ENCODE assay signal across 16 mouse cellular contexts in genomic region chr7:68726380-68726779, GRCm38 (mm10).
"Had no signal": no experiment of that assay in that cellular context is flagged by ENCODE, and none has a peak within 500 bp of the region (broad histone marks: within the 10 kb centered on the region; RNA-seq: fewer than 3 reads in every experiment).

No protein-coding gene starts in this region.

- H3K36me3 ChIP-seq: kidney, embryonic 15.5 days; limb, embryonic 15.5 days; liver, embryonic 12.5 days; lung, embryonic 15.5 days; midbrain, embryonic 10.5 days; neural tube, embryonic 15.5 days had no signal

- H3K4me2 ChIP-seq: kidney, embryonic 15.5 days; limb, embryonic 15.5 days; liver, embryonic 12.5 days; lung, embryonic 15.5 days; neural tube, embryonic 15.5 days had no signal

- H3K27ac ChIP-seq: kidney, embryonic 15.5 days; limb, embryonic 15.5 days; liver, embryonic 12.5 days; lung, embryonic 15.5 days; midbrain, embryonic 10.5 days; neural tube, embryonic 15.5 days had no signal

- H3K9ac ChIP-seq: kidney, embryonic 15.5 days; limb, embryonic 15.5 days; liver, embryonic 12.5 days; lung, embryonic 15.5 days; neural tube, embryonic 15.5 days had no signal

- ATAC-seq: hindbrain, embryonic 16.5 days; inflammation-experienced regulatory T-cells, adult 6 months; liver, embryonic 12.5 days had no signal

- H3K4me1 ChIP-seq: kidney, embryonic 15.5 days; liver, embryonic 12.5 days; neural tube, embryonic 15.5 days had no signal

- DNase-seq: kidney, adult 2 months; kidney, postnatal 14 days; layer of hippocampus, postnatal 36 days; lung, postnatal 4 days; midbrain, embryonic 14.5 days; right cerebral cortex, adult 18-20 months; thymus, postnatal 4 days had no signal

- H3K9me3 ChIP-seq: kidney, embryonic 15.5 days; limb, embryonic 15.5 days; liver, embryonic 12.5 days; lung, embryonic 15.5 days; midbrain, embryonic 10.5 days; neural tube, embryonic 15.5 days had no signal

- H3K4me3 ChIP-seq: kidney, embryonic 15.5 days; limb, embryonic 15.5 days; liver, embryonic 12.5 days; lung, embryonic 15.5 days; midbrain, embryonic 10.5 days; myocyte; neural tube, embryonic 15.5 days had no signal

- H3K27me3 ChIP-seq: kidney, embryonic 15.5 days; limb, embryonic 15.5 days; liver, embryonic 12.5 days; lung, embryonic 15.5 days; neural tube, embryonic 15.5 days had no signal
